Mouse (Mus musculus): ENCODE results near the gene Vkorc1l1.

Gene Vkorc1l1

DNA sequence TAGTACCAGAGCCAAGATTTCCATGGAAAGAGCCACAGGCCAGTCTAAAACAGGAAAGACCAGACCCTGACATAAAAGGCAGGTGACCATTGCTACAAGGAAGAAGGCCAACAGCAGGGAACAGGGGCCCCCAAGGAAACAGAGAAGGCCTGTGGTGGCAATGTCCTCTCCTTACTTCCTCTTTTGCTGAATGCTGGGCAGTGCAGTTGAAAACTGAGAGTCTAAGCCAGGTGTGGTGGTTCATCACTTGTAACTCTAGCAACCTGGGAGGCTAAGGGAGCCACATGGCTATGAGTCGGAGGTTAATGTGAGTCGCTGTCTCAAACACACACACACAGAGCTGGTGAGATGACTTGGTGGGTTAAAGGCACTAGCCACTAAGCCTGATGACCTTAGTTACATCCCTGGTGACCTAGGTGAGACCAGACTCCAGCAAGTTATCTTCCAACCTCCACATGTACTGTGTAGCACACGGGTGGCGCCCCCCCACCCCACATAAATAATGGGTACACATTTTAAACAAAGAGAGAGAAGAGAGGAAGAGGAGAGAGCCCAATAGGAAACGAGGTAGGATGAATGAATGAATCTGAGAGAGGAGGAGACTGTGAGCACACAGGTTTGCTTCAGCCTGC is 59.7 kb downstream of the Vkorc1l1 start:
- no peak for DNase-seq (ENCODE audit: low read depth, low spot score)

DNA sequence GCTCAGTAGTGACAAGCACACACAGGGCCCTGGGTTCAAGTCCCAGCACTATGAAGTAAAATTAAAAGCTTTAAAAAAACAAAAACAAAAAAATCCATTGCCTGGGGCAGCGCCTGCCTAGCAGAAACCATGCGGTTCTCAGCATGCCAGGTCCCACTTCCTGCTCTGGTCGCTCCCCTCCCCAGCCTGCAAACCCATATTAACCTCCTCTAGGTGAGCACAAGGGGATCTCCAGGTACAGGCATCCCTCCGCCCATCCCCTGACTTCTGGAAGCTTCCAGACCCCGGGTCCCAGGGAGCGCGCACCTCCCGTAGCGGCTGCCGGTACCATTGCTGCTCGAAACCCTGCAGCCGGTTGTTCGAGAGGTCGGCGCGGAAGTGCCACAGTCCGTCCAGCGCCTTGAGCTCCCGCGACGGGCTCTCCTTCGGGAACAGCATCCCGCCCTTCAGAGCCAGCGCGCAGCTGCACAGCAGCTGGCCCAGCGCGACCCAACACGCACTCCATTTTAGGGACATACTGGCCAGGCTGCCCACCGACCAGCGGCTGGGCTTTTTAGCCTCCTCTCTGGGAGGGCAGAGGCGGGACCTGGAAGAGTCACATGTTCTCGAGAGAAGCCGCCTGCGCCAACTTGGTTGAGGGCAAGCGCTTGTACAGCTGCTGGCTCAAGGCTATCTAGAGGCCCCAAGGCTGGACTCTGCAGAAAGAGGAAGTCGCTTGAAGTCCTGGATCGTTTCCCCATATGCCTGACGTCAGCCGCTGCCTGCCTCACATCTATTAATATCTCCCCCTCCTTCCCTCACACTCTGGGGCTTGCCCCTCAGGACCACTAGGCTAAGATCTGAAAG is 60.8 kb downstream of the Vkorc1l1 start, which contains the start of gene Gusb:
TSS of gene Gusb (minus strand) at position 749 of the 846 bp plus-strand sequence.
- no peak for DNase-seq (ENCODE audit: low read depth, low spot score)

DNA sequence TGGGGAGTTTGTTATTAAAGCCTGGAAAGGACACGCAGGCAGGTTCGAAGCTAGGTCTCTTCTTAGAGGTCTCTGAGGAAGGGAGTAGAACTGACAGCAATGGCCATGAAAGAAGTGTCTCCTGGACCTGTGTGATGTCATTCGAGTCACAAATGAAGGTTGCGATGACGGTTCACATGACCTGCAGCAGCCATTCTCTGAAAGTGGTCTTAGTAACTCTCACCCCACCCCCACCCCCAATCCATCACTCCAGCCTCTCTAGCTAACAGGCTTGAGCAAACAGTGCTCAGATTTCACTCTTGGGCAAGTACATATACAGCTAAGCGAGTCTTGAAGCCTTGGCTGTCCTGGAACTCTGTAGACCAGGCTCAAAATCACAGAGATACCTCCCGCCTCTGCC is 61.5 kb downstream of the Vkorc1l1 start:
- DNase-seq (ENCODE audit: low read depth, low spot score): no peak

DNA sequence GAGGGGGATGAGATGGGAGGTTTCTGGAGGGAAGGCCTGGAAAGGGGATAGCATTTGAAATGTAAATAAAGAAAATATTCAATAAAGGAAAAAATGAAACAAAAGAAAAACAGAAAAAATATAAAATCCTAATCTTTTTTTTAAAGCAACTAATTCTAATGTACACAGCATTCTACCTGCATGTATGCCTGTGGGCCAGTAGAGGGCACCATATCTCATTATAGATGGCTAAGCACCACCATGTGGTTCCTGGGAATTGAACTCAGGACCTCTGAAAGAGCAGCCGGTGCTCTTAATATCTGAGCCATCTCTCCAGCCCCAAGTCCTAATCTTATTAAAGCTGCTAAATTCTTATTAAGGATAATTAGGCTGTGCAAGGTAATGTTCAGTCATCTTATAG is 65.6 kb downstream of the Vkorc1l1 start:
- DNase-seq (ENCODE audit: low read depth, low spot score): no peak

DNA sequence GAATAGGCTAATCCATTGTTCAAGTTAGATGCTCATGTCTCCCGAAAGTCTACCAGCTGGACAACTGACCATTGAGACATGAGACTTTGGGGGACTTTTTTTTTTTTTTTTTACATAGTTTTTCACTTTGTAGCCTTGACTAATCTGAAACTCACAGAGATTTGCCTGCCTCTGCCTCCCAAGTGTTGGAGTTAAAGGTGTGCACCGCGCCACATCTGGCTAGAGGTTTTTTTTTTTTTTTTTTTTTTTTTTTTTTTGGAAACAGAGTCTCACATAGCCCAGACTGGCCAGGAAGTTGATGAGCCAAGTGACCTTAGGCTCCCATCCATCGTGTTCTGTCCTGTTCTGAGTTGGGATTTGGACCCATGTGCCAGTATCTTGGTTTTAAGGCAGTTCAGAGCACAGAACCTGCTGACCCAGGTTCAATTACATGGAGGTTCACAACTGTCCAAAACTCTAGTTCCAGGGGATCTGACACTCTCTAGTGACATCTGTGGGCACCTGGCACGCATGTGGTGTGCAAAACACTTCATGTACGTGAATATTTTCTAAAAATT is 66.3 kb downstream of the Vkorc1l1 start:
- no peak for DNase-seq (ENCODE audit: low read depth, low spot score)

DNA sequence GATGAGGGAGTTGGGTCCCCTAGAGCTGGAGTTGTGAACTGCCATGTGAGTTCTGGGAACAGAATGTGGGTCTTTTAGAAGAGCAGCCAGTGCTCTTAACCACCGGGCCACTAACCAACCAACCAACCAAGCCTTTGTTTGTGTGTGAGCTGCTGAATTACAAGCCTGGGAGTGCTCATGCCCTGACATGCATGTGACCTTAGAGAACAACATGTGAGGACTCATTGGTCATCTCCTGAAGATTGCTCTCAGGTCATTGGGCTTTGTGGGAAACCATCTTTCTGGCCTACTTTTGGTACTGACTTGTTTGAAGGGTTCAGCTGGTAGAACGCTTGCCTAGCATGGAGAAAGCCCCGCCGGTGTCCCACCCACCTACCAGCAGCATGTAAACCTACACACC is 68.0 kb downstream of the Vkorc1l1 start:
- no peak for DNase-seq (ENCODE audit: low read depth, low spot score)

DNA sequence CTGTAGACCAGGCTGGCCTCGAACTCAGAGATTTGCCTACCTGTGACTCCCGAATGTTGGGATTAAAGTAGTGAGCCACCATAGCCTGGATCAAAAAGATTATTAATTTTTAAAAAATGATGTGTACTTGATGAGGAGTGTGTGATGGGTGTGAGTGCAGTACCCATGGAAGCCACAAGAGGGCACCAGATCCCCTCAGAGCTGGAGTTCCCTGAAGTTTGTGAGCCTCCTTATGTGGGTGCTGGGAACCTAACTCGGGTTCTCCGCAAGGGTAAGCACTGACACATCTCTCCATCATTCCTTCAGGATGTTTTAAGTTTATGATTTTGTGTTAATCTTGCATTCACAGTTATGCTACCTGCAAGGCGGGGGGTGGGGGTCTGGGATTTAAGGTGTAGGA is 69.2 kb downstream of the Vkorc1l1 start:
- DNase-seq (ENCODE audit: low read depth, low spot score): no peak

DNA sequence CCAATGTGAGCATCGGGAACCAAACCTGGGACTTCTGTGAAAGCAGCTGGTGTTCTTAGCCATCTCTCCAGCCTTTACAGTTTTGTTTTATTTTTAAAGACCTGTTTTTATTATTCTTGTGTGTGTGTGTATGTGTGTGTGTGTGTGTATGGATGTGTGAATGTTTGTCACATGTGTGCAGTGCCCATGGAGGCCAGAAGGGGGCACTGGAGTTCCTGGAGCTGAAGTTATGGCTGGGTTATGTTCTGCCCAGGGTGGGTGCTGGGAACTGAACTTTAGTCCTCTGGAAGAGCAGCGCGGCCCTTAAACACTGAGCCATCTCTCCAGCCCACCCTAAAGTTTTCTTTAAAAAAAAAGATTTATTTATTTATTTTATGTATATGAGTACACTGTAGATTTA is 73.3 kb downstream of the Vkorc1l1 start:
- no peak for DNase-seq (ENCODE audit: low read depth, low spot score)

DNA sequence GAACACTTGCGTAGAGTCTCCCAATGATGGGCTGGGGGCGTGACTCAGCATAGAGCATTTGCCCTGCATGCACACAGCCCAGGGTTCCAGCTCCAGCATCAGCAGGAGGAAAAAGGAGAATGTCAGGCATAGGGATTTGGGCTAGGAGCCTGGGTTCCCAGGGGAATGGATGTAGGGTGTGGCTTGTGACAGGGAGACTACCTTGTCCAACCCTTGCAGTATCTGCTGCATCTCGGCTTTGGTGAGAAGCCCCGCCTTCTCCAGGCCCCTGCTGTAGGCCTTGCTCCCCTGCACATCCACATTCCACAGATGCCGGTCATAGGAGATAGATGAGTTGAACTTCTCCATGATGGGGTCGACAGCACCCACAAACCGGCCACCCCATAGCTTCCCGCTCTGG is 77.7 kb downstream of the Vkorc1l1 start:
- DNase-seq (ENCODE audit: low read depth, low spot score): no peak

DNA sequence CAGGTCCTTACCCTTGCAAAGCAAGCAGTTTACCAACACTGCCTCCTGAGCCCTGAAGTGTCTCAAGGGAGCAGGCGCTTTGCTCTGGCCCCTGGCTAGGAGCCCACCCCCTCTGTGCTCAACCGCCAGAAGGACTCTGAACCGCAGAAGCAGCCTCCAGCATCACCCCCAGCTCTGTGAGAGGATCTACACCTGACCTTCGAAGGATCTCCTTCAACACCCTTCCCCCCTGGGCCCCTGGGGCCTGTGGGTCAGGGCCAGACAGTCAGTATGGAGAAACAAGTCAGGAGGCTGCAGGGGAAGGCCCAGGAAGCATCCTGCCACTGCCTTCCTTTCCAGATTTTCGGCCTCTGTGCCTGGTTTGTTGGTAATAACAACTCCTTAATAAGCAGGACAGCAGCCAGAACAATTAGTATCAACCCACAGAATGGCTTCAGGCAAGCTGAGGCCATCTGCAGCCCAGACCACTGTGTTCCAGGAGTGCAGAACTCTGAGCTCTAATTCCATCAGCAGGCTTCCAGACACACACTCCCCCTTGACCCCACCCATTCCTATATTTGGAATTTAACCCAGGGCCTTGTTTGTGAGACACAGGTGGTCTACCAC is 79.7 kb downstream of the Vkorc1l1 start:
- DNase-seq (ENCODE audit: low read depth, low spot score): no peak

DNA sequence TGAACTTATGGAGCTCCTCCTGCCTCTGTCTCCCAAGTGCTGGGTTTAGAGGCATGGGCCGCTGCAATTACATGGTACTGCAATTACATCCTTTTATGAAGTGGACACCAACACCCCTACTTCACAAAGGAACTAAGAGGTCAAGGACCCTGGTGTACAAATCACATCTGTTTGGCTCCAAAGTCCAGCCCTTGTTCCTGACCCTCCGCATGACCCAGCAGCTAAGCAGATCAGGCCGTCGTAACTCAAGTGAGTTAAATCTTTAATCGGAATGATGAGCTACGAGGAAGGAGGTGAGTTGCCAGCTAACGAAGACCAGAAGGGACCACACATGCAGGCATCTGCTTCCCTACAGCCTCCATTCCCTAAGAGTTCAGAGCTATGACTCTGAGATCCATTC is 80.6 kb downstream of the Vkorc1l1 start:
- DNase-seq (ENCODE audit: low read depth, low spot score): no peak

DNA sequence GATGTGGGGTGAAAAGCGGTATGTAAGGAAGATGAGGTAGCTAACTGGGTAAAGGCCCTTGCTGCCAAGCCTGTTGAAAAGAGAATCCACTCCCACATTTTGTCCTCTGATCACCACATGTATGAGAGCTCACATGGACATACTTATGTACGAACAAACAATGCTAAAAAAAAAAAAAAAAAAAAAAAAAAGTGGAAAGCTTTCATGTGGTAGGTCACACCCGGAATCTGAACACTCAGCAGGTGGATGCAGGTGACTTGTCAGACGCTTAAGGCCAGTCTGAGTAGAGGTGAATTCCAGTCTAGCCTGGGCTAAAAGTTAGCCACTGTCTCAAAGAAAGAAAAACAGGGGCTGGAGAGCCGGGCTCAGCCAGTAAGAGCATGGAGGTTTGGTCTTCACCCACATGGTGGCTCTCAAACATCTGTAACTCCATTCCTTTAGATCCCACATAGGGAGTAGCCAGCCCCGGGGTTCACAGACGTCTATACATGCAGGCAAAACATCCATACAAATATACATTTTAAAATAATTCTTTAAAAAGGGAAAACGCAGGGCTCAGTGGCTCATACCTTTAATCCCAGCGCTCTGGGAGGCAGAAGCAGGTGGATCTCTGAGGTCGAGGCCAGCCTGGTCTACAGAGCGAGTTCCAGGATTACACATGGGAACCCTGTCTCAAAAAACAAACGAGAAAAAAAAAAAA is 81.4 kb downstream of the Vkorc1l1 start:
- DNase-seq (ENCODE audit: low read depth, low spot score): no peak

DNA sequence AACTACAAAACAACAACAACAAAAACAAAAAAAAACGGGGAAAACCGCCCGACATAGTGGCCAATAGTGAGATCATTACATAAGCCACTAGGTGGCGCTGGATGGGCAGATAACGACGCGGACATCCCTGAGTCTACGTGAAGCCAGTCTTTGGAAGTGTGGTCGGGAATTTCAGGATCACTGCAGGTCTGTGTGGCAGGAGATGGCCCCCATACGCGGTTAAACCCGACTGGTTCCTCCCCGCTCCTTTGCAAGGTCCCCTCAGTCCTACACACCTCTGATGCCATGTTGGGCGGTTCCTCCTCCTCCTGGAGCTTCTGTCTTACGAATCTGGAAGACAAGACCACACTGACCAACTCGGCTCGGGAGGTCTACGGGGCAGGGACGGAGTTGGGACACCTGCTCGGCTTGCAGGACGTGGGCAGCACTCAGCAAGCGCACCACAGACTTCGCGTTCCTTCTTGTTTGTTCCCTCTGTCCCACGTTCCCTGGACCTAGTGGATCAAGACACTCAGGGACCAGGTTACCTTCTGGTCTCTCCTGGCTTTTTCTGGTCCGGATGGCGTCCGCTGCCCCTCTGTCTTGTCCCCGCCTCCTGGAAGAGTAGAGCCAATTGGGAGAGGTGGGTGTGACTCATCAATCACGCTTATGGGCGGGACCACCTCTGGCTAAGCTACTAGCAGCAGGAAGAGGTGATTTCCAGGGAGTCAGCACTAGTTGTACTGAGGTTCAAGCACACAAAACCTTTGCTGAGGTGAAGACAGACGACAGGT is 82.2 kb downstream of the Vkorc1l1 start:
- peak; percentile 79 for DNase-seq (ENCODE audit: low read depth, low spot score)

DNA sequence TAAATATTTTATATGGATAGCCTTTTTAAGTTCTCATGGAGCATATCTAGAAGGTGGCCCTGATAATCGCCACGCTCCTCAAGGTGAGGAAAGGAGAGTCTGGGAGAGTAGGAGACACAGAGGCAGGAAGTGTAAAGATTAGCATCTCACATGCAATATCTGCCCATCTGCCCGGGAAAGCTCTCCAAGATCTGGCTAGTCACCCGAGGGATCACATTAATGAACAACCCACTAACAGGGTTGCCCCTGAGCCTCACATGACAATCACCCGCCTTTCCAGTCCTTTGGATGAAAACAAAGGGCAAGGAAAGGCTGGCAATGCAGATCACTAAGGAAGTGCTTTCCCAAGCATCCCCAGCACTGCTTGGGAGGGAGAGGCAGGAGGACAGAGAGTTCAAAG is 85.4 kb downstream of the Vkorc1l1 start:
- no peak for DNase-seq (ENCODE audit: low read depth, low spot score)

DNA sequence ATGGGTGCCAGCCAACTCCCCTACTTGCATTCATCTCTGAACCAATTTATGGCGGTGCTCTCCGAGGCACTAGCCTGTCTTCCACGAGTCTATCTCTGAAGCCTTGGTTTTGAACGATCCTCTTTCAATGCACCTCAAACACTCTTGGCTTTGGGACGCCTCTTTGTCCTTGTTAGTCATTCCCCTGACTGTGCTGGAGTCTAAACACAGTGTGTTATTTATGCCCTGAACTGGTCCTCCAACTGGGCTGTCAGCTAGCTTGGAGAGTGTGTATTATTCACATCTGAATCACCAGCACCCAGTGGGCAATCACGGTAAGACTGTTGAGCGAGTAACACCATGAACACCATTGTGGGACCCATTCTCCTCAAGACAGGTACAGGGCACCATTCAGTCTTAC is 85.9 kb downstream of the Vkorc1l1 start:
- DNase-seq (ENCODE audit: low read depth, low spot score): no peak

DNA sequence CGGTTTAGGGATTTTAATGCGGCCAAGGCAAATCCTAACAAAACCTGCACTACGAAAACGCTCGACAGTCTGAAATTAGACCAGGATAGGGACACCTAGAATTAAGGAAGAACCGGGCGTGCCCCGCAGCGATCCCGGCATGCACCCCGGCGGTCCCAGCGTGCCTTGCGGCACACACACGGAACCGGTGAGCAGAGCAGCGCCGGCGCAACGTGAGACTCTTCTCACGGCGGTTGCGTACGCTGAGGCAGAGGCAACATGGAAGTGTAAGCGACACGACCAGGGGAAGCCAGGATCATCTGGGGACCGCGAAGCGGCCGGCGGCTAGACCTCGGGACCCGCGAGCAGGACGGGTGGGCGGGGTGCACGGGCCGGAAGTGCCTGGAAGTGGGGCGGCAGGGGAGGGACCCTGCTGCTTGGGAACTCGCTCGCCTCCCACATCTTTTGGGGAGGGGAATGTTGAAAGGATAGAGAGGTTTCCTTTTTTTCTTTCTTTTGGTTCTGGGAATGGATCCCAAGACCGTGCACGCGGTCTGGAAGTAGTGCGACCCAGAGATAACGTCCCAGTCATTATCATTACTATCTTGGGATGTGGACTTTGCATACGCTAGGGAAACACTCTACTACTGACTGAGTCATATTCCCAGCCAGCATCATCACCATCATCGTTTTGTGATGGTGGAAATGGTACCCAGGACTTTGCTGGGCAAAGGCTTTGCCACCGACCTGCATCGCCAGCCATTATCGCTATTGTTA is 87.5 kb downstream of the Vkorc1l1 start, which contains the start of the genes Asl and Crcp:
TSS of gene Asl (minus strand) at position 106 of the 756 bp plus-strand sequence.
TSS of gene Crcp (plus strand) at position 149 of the 756 bp plus-strand sequence.
- DNase-seq (ENCODE audit: low read depth, low spot score): peak; percentile 69

DNA sequence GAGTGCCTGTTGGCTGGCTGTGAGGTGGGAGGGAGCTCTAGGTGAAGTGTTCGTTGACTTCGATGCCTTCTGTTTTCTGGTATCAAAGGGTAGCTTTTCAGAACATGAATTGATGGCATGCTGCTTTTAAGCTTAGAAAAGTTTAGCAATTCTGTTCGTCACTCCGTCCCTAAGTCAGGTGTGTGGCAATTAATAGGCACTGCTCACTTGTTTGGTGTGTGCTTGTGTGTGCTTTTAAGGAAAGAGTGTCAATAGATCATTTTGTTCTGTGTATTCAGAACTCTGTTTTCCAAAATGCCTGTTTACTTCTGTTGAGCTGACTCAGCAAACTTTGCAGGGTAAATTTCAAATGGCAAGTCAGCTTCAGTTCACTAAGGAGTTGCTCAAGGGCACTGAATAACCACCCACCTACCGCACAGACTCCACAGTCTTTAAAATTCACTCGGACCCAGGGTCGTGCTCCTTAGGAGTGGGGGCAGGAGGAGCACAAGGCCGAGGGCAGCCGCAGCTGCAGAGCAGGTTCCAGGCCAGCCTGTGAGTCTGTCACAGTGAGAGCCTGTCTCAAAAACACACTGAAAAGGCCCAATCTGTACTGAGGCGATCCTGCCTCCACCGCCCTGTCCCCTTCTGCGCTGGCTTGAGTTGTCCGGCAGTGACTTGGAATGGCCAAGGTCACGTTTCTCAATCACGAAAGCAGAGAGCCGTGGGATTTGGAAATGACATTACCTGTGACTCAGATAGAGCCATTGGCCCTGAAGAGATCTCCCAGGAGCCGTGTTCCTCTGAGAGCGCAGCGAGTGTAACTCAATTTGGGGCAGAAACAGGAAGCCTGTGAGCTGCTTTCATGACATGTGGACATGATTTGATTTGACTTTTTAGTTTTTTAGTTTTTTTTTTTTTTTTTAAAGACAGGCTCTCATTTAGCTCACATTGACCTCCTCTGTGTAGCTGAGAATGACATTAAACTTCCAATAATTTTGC is 89.9 kb downstream of the Vkorc1l1 start:
- DNase-seq (ENCODE audit: low read depth, low spot score): no peak

DNA sequence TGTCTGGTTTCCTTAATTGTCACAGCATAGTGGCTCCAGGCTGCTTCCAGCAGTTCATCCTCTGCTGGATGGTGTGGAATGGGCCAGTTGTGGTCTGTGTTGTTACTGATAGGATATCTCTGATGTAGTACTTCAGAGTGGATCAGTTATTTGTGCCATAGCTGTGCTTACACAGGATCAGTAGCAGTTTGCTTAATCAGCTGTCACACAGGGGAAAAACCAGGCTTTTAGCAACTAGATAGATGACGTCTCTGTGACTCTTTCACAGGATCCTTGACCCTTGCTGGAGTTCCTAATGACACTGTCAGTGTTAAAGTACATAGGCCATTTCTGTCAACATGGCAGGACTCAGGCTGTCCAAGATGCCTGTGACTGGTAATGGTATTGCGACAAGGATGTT is 92.1 kb downstream of the Vkorc1l1 start:
- DNase-seq (ENCODE audit: low read depth, low spot score): no peak

All from WW6 (cell line).